Mouse (Mus musculus) midbrain, postnatal 0 days (tissue): Measurements from ENCODE around the gene Il12a. TPM values are rescaled to one million over a fixed set of nuclear protein-coding genes. Genes with fewer than 3 reads are reported as not detected.

Experiments
- ATAC-seq: fragments of 200-750 bp; cut with Nextera tagmentation; 2 replicates; pipeline ENCODE4 v1.8.0; 2017; ENCODE audit warnings: moderate number of reproducible peaks, mild to moderate bottlenecking, moderate TSS enrichment, moderate library complexity; ENCODE audit not compliant: low FRiP score
- DNase-seq: peaks from one replicate; pipeline ENCODE4 v3.0.0-alpha.2; 2015; ENCODE audit warnings: low spot score
- H3K27ac ChIP-seq: fragments of 300-500 bp; sonication (generic); 2 replicates; pipeline ENCODE4 v1.5.1; 2014; ENCODE audit warnings: low read depth, mild to moderate bottlenecking, low read length, mixed read lengths
- H3K27me3 ChIP-seq: fragments of 300-500 bp; sonication (generic); 2 replicates; pipeline ENCODE4 v1.6.1; 2014; ENCODE audit warnings: low read length, control low read depth, mixed read lengths; ENCODE audit not compliant: insufficient read depth
- H3K36me3 ChIP-seq: fragments of 300-500 bp; sonication (generic); 2 replicates; pipeline ENCODE4 v1.6.1; 2014; ENCODE audit warnings: low read length, control low read depth, mixed read lengths; ENCODE audit not compliant: insufficient read depth
- H3K4me1 ChIP-seq: fragments of 300-500 bp; sonication (generic); 2 replicates; pipeline ENCODE4 v1.6.1; 2014; ENCODE audit warnings: mild to moderate bottlenecking, control low read depth, antibody characterized with exemption, low read length, mixed read lengths; ENCODE audit not compliant: insufficient read depth
- H3K4me2 ChIP-seq: fragments of 300-500 bp; sonication (generic); 2 replicates; pipeline ENCODE4 v1.6.1; 2014; ENCODE audit warnings: low read depth, mild to moderate bottlenecking, low read length, mixed read lengths; ENCODE audit not compliant: poor library complexity, severe bottlenecking
- H3K4me3 ChIP-seq: fragments of 300-500 bp; sonication (generic); 2 replicates; pipeline ENCODE4 v1.5.1; 2014; ENCODE audit warnings: low read depth, mild to moderate bottlenecking, low read length, moderate library complexity
- H3K9ac ChIP-seq: fragments of 300-500 bp; sonication (generic); replicated peaks from 2 replicates; pipeline ENCODE4 v1.6.1; 2014; ENCODE audit warnings: mild to moderate bottlenecking, low read length, moderate library complexity, mixed read lengths; ENCODE audit not compliant: poor library complexity, severe bottlenecking
- H3K9me3 ChIP-seq: fragments of 300-500 bp; sonication (generic); 2 replicates; pipeline ENCODE4 v1.6.1; 2016; ENCODE audit warnings: low read length, control low read depth
- CTCF ChIP-seq: IDR thresholded peaks from 2 replicates; pipeline ENCODE4 v1.5.1; 2016; ENCODE audit warnings: antibody characterized with exemption, mild to moderate bottlenecking
- WGBS: fragments of 180-500 bp; shearing (Covaris S2); extraction: QIAGEN DNeasy Blood & Tissue Kit; methylation state at CpG from one replicate; pipeline ENCODE4 v1.1.7; 2014; 5-methylcytosine and 5-hydroxymethylcytosine counted together
- polyA plus RNA-seq: library from polyadenylated mRNA; unstranded; fragments of >200 nt; fragmentation: Nextera tagmentation; extraction: Ambion mirVana; gene quantifications from 2 replicates; pipeline ENCODE4 v1.2.1, GENCODE M21; 2015
- total RNA-seq: library from RNA; depleted of rRNA; stranded (reverse); fragments of >200 nt; gene quantifications from 2 replicates; pipeline ENCODE4 v1.2.3, GENCODE M21; 2014; rRNA removed

Gene Il12a
- total RNA-seq (1.5 TPM in 1 of 2 replicates, not detected in the other), polyA plus RNA-seq (not detected in 2 replicates)

- 95% methylated on average over 4 of the region's 4 CpGs for WGBS
- no peak within 1 kb of the TSS for H3K4me3 ChIP-seq
- H3K9ac ChIP-seq, result no peak within 1 kb of the TSS
- DNase-seq (no peak), ATAC-seq (no peak)
- H3K36me3 ChIP-seq, result no peaks in the 10 kb centered on the region
- no peak within 1 kb of the TSS for H3K27ac ChIP-seq
- H3K4me1 ChIP-seq, result no peaks in the 10 kb centered on the region
- no peak for TF ChIP-seq CTCF
- H3K27me3 ChIP-seq, result no peaks in the 10 kb centered on the region
- no peaks in the 10 kb centered on the region for H3K9me3 ChIP-seq
- no peak within 1 kb of the TSS for H3K4me2 ChIP-seq
These were observed at the start of gene Il12a for GRCm38 (mm10) chr3:68690344-68690743. Gene Il12a (plus strand): TSS chr3:68690644.

GRCm38 (mm10) chr3:68642935-68643334 lies 47.5 kb upstream of the Il12a start:
- no peaks in the 10 kb centered on the region for H3K4me1 ChIP-seq
- H3K4me3 ChIP-seq, result no peak overlapping the region
- no peak overlapping the region for H3K9ac ChIP-seq
- H3K4me2 ChIP-seq, result no peak overlapping the region
- no peaks in the 10 kb centered on the region for H3K36me3 ChIP-seq
- no peak for DNase-seq
- no peaks in the 10 kb centered on the region for H3K9me3 ChIP-seq
- no peak for ATAC-seq
- H3K27ac ChIP-seq, result no peak overlapping the region
- no peak for TF ChIP-seq CTCF
- 92% methylated on average over 7 of the region's 7 CpGs for WGBS
- no peaks in the 10 kb centered on the region for H3K27me3 ChIP-seq

GRCm38 (mm10) chr3:68646387-68647130 lies 43.9 kb upstream of the Il12a start:
- Histone ChIP-seq H3K36me3 (no peaks in the 10 kb centered on the region), H3K4me1 (no peaks in the 10 kb centered on the region), H3K9ac (no peak overlapping the region), H3K27me3 (no peaks in the 10 kb centered on the region), H3K9me3 (no peaks in the 10 kb centered on the region), H3K4me2 (no peak overlapping the region), H3K27ac (no peak overlapping the region), H3K4me3 (no peak overlapping the region)
- TF ChIP-seq CTCF, result peak; percentile 54
- ATAC-seq, result no peak
- DNase-seq, result no peak
- 84% methylated on average over 6 of the region's 6 CpGs for WGBS

GRCm38 (mm10) chr3:68647282-68647681 lies 43.2 kb upstream of the Il12a start:
- WGBS, result 92% methylated on average over 3 of the region's 3 CpGs
- ATAC-seq, result no peak

GRCm38 (mm10) chr3:68650251-68650650 lies 40.2 kb upstream of the Il12a start:
- Histone ChIP-seq H3K27ac (no peak overlapping the region), H3K4me3 (no peak overlapping the region), H3K9ac (no peak overlapping the region), H3K4me1 (no peaks in the 10 kb centered on the region), H3K27me3 (no peaks in the 10 kb centered on the region), H3K36me3 (no peaks in the 10 kb centered on the region), H3K9me3 (no peaks in the 10 kb centered on the region), H3K4me2 (no peak overlapping the region)
- WGBS, result 95% methylated on average over 3 of the region's 3 CpGs
- ATAC-seq, result no peak
- TF ChIP-seq CTCF, result no peak
- no peak for DNase-seq

More at GRCm38 (mm10) chr3:68647282-68647681, 43.2 kb upstream of the Il12a start:
- H3K4me1 ChIP-seq, result no peaks in the 10 kb centered on the region
- H3K9me3 ChIP-seq, result no peaks in the 10 kb centered on the region
- no peak overlapping the region for H3K4me2 ChIP-seq
- no peak overlapping the region for H3K4me3 ChIP-seq
- no peak overlapping the region for H3K27ac ChIP-seq
- H3K36me3 ChIP-seq, result no peaks in the 10 kb centered on the region
- no peak for TF ChIP-seq CTCF
- no peak for DNase-seq
- no peak overlapping the region for H3K9ac ChIP-seq
- no peaks in the 10 kb centered on the region for H3K27me3 ChIP-seq

- no peak for TF ChIP-seq CTCF
- Histone ChIP-seq H3K4me3 (no peak overlapping the region), H3K9ac (no peak overlapping the region), H3K9me3 (no peaks in the 10 kb centered on the region), H3K27me3 (no peaks in the 10 kb centered on the region), H3K27ac (no peak overlapping the region), H3K4me1 (no peaks in the 10 kb centered on the region), H3K36me3 (no peaks in the 10 kb centered on the region), H3K4me2 (no peak overlapping the region)
- ATAC-seq (no peak), DNase-seq (no peak)
- WGBS, result 90% methylated on average over 4 of the region's 4 CpGs
These were observed 33.7 kb upstream of the Il12a start for GRCm38 (mm10) chr3:68656607-68657352.
